Comparison of ENCODE assay signal across 43 mouse cellular contexts in genomic region chr14:34471591-34471990, GRCm38 (mm10). TPM values are rescaled to one million over a fixed set of nuclear protein-coding genes. Genes with fewer than 3 reads are reported as not detected.
DNase-seq lines count a peak whose midpoint lies in the region; ATAC-seq and TF ChIP-seq lines count a peak whose summit lies in the region.
"Had no signal": no experiment of that assay in that cellular context is flagged by ENCODE, and none has a peak within 500 bp of the region (broad histone marks: within the 10 kb centered on the region; RNA-seq: fewer than 3 reads in every experiment).

No protein-coding gene starts in this region.

- no peaks in the 10 kb centered on the region for H3K27me3 ChIP-seq in liver, postnatal 0 days (ENCODE audit: insufficient read depth, low read length)
- H3K27me3 ChIP-seq: hindbrain, embryonic 12.5 days; liver, embryonic 13.5 days; midbrain, embryonic 13.5 days; Patski had no signal

- no peak overlapping the region for H3K4me2 ChIP-seq in liver, postnatal 0 days (ENCODE audit: low read depth, low read length)
- H3K4me2 ChIP-seq: hindbrain, embryonic 12.5 days; liver, embryonic 13.5 days; midbrain, embryonic 13.5 days had no signal

- H3K4me1 ChIP-seq in liver, postnatal 0 days (ENCODE audit: insufficient read depth), result peaks cover 11% of the 10 kb centered on the region; the same call in 1 of the 2 replicates
- H3K4me1 ChIP-seq: hindbrain, embryonic 12.5 days had no signal

- intact Hi-C loops in gastrocnemius, adult 2 months (cut with DNase I), result no loop called here
- intact Hi-C loops in gastrocnemius, postnatal 36 days (cut with DNase I), result no loop called here

- no peaks in the 10 kb centered on the region for H3K36me3 ChIP-seq in liver, postnatal 0 days (replicated peaks; ENCODE audit: insufficient read depth, low read length)
- H3K36me3 ChIP-seq: G1E; hindbrain, embryonic 12.5 days; liver, embryonic 13.5 days; midbrain, embryonic 13.5 days had no signal

- no peak for DNase-seq in gastrocnemius, adult 2 months
- DNase-seq in gastrocnemius, postnatal 36 days, result no peak
- DNase-seq in liver, postnatal 0 days, result peak; percentile 26
- DNase-seq in liver, result no peak
- DNase-seq in R1 (ENCODE audit: low read depth, low spot score), result peak; percentile 66
- no peak for DNase-seq in kidney, adult 11 months
- no peak for DNase-seq in thymus, adult 18-20 months
- DNase-seq: adrenal gland, adult 2 months; cerebellum, adult 2 months; cerebellum, postnatal 14 days; gastrocnemius, postnatal 10 days; heart, postnatal 36 days; kidney, postnatal 14 days; layer of hippocampus, adult 9-11 months; liver, embryonic 13.5 days; lung, adult 2 months; lung, postnatal 10 days; right cerebral cortex, adult 18-20 months; spleen, adult 18-20 months; thymus, adult 2 months; thymus, postnatal 4 days had no signal

- no peak overlapping the region for H3K9ac ChIP-seq in liver, postnatal 0 days (replicated peaks)
- H3K9ac ChIP-seq: hindbrain, embryonic 12.5 days; liver, embryonic 13.5 days; midbrain, embryonic 13.5 days had no signal

- H3K27ac ChIP-seq in gastrocnemius, adult 2 months, result peak overlapping the region; percentile 12; the same call in 1 of the 2 replicates
- H3K27ac ChIP-seq in liver, postnatal 0 days (ENCODE audit: low read depth), result no peak overlapping the region
- H3K27ac ChIP-seq: hindbrain, embryonic 12.5 days; hindbrain, postnatal 0 days; liver, embryonic 13.5 days; macrophage; midbrain, embryonic 13.5 days had no signal

- no peaks in the 10 kb centered on the region for H3K9me3 ChIP-seq in liver, postnatal 0 days (ENCODE audit: low read length)
- H3K9me3 ChIP-seq: G1E; hindbrain, embryonic 12.5 days; liver, embryonic 13.5 days; midbrain, embryonic 13.5 days had no signal

- no peak for TF ChIP-seq CTCF in gastrocnemius, adult 2 months (IDR thresholded peaks at IDR 0.05)
- no peak for TF ChIP-seq CTCF in liver, postnatal 0 days (IDR thresholded peaks at IDR 0.05; ENCODE audit: low read depth)

- peak; percentile 65; the same call in 1 of the 2 replicates for ATAC-seq in liver, postnatal 0 days
- ATAC-seq: forebrain, embryonic 16.5 days; hindbrain, postnatal 0 days; intestine, postnatal 0 days; midbrain, embryonic 13.5 days; Patski had no signal

- TF ChIP-seq EP300 in liver, postnatal 0 days (IDR thresholded peaks at IDR 0.05; ENCODE audit: low read depth), result no peak

- no peak overlapping the region for H3K4me3 ChIP-seq in gastrocnemius, adult 2 months
- no peak overlapping the region for H3K4me3 ChIP-seq in liver, postnatal 0 days (ENCODE audit: low read depth, low read length)
- H3K4me3 ChIP-seq: erythroblast, embryonic 14.5 days; hindbrain, embryonic 12.5 days; liver, embryonic 13.5 days; midbrain, embryonic 13.5 days had no signal

RNA-seq across cellular contexts. Expression of gene Bmpr1a, which starts 31.6 kb away (rescaled TPM):
- 10 to 100 TPM; 49.4 to 54.1 TPM for total RNA-seq in gastrocnemius, adult 2 months (2021)
- 10 to 100 TPM; 42.4 to 54.7 TPM for total RNA-seq in gastrocnemius, postnatal 36 days (2021)
- 4.7 and 5.0 TPM in 2 replicates for polyA plus RNA-seq in liver, postnatal 0 days (2015; fragmentation: Nextera tagmentation; extraction: Ambion mirVana)
- total RNA-seq: megakaryocyte-erythroid progenitor cell, adult 5-6 weeks had no signal
- polyA plus RNA-seq: erythroblast, embryonic 14.5 days; G1E had no signal

RNA-seq across cellular contexts. Expression of gene 9230112D13Rik, which starts 51.0 kb away (rescaled TPM):
- total RNA-seq in gastrocnemius, adult 2 months (2021), result not detected
- total RNA-seq in gastrocnemius, postnatal 36 days (2021), result not detected
- polyA plus RNA-seq in liver, postnatal 0 days (2015; fragmentation: Nextera tagmentation; extraction: Ambion mirVana), result not detected in 2 replicates
- total RNA-seq: adrenal gland, adult 2 months; G1E; gastrocnemius, postnatal 10 days; granulocyte monocyte progenitor cell, adult 5-6 weeks; heart, postnatal 36 days; hindbrain, postnatal 0 days; left cerebral cortex, postnatal 10 days; megakaryocyte-erythroid progenitor cell, adult 5-6 weeks; monocyte, adult 5-6 weeks had no signal
- polyA plus RNA-seq: adrenal gland, adult 2 months; brain, embryonic 14.5 days; cerebellum, adult 2 months; cortical plate, adult 2 months; embryonic facial prominence, embryonic 14.5 days; forebrain, embryonic 11.5 days; forebrain, embryonic 16.5 days; G1E; heart, embryonic 16.5 days; hindbrain, embryonic 12.5 days; hindbrain, postnatal 0 days; intestine, postnatal 0 days; kidney, embryonic 14.5 days; limb, embryonic 11.5 days; liver, embryonic 13.5 days; lung, adult 2 months; macrophage; midbrain, embryonic 13.5 days; neural tube, embryonic 11.5 days; Patski; stomach, embryonic 16.5 days; thymus, adult 2 months had no signal

Comparison
In these comparisons a context has a peak if more than half of its experiments do, and no peak if none do; other contexts are left out.
1. DNase-seq: peak in liver, postnatal 0 days (single experiment) and R1 (single experiment); none in gastrocnemius, adult 2 months (single experiment), gastrocnemius, postnatal 36 days (0 of 2), liver (single experiment), kidney, adult 11 months (single experiment) and thymus, adult 18-20 months (0 of 2).